Mouse (Mus musculus): ENCODE results near the gene Tfpi2.

Gene Tfpi2

DNA sequence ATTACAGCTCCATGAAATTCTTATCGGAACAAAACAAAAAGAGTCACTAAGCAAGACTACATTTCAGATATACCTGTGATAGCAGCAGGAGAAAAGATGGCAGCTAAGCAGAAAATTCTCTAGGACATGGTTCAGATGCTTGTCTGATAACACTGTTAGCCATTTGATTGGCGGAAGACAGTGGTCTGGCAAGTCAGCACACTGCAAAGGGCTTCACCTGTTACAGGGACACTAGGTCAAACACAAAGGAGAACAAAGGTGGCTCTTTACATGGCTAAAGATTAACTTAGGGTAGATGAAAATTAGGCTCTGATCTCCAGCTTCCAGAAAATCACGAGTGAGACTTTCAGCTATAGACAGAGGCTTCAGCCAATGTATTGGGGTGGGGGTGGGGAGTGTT is at the start of gene Tfpi2:
Tfpi2 (minus strand) TSS at position 170 of the 400 bp plus-strand sequence.
- in situ Hi-C loops (cut with MboI, MseI) = no loop called here

DNA sequence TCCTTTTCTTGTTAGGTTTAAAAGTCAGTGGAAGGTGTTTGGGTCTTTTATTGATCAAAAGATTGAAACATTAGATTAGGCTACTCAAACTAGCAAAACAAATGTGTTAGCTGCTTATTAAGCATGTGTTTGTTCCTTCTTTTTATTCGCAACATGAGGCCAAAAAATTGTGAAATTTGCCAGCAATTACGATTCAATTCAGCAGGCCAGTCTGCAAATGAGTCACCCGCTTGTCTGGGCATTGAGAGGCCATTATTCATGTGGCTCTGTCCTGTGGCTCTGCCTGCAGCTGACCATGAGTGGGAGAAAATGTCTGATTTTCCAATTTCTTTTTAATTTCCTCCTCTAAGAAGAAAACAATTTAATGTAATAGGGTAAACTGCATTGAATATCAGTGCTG is 42.2 kb upstream of the Tfpi2 start:
- in situ Hi-C loops (cut with MboI, MseI) = loop anchor here in 1 of 2 experiments (25.0 kb wide), 1 partner anchor 344 kb away; no protein-coding TSS in a partner anchor

DNA sequence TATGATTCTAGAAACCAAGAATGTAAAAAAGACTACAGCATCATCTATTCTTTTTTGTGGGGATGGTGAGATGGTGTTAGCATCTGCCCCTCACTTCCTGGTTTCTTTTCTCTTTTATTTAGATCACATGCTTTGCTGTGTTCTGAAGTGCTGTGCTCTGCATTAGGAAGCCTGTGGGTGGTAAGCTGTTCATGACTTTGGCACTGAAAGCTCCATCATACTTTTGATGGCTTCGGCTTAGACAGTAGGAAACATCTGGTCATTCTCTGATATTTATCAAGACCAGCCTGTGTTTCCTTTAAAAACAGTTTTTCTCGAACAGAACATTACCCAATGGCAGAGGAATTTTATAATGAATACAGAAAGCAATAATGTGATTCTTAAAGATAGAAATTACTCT is 37.6 kb upstream of the Tfpi2 start:
- in situ Hi-C loops (cut with MboI, MseI) = loop anchor here in 1 of 2 experiments (25.0 kb wide), 1 partner anchor 339 kb away; no protein-coding TSS in a partner anchor

DNA sequence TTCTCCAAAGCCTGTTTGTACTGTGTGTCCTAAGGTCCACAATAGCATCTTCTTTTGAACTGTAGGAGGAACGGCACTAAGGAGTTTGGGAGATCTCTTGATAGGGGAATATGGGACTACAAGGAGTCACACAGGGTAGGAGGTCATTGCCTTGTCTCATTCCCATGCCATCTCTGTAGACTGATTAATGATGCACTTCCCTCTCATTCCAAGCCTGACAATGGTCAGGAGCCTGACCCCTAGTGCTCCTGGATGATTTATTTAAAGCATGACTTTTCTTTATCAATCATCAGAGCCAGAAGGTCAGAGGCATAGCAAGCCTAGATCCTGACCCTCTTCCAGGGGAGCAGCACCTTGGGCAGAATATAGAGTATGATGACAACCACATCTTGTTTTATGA is 33.9 kb upstream of the Tfpi2 start:
- in situ Hi-C loops (cut with MboI, MseI) = no loop called here

DNA sequence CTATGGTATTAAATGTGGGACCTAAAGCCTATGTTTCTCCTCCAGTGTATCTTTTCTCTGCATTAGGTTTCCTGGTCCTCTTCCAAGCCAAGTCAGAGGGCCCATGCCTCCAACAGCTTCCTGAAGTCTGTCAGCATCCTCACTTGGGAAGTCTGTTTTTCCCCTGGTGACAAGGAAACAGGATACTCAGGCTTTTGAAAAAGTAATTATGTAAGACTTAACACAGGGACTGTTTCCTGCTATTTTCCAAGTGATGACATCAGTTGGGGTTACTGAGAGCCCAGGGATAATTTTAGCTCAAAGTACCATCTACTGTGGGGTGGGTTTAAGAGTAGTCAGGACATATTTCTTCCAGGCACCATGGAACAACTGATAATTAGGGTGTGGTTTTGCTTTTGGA is 20.8 kb upstream of the Tfpi2 start:
- in situ Hi-C loops (cut with MboI, MseI) = no loop called here

DNA sequence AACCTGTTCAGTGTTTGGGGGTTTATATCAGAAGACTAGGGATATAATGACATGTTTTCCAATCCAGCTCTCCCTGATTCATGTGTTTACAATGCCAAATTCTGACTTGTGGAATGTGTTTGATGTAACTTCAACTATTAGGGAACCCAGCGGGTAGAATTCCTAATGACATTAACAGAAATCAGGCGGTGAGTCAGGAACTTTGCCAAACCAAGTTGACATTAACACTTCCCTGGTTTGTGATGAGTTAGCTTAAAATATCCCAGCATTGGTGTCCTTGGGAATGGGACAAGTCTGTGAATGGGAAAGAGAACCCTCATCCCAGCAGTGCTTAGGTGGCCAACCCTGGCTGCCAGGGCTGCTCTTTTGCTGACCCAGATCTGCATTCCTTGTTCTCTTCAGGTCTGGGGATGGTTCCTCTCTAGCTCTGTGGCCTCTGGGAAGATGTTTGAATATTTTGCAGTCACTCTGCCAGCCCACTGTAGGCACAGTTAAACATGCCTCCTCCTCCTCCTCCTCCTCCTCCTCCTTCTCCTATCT is 19.9 kb upstream of the Tfpi2 start:
- in situ Hi-C loops (cut with MboI, MseI) = no loop called here

DNA sequence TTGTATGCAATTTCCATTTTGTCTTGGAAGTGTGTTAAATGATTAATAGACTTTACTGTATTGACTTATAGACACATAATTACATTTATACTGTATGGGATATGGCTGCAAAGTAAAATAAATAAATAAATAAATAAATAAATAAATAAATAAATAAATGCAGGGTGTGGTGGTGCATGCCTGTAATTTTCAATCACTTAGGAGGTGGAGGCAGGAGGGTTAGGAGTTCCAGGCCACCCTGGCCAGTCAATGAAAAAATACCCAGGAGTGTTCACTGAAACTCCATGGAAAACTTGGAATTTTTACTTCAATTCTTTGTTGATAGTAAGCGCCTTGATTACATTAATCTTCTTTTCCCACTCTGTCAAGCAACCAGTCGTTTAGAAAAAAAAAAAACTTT is 16.1 kb upstream of the Tfpi2 start:
- in situ Hi-C loops (cut with MboI, MseI) = no loop called here

DNA sequence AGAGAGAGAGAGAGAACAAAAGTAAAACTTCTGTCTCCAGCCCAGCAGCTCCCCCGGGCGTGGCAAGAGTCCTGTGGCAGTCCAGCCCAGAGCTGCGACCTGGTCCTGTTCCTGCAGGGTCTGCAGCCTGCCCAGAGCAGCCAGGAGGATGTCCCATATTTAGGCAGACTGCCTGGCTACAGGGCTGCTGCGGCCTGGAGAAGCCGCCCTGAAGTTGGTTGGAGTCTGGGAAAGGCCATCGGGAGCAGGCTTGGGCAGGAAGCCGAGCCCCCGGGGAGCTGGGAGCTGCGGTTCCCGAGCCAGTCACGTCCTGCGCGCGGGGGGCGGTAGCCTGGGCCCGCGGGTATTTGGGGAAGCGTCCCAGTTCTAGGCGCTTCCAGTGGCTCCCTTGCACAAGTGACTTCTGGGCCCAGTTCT is 15.2 kb upstream of the Tfpi2 start, which contains the start of gene Gng11:
Gng11 (plus strand) TSS at position 15 of the 417 bp plus-strand sequence.
- in situ Hi-C loops (cut with MboI, MseI) = no loop called here

DNA sequence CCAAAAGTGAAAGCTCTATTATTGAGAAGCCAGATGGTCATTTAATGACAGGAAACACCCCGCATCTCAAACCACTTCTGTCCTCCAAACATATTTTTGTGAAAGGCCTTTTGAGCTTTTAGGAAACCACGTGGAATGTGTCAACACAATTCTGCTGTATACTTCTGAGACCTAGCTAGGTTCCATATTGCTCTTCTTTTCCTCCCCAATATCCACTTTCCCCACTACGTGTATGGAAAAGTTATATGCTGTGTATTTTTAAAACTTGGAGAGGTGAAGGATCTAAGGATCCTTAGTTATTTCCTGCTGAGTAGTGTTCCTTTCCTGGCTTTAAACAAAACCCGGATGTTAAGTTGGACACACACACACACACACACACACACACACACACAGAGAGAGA is 14.7 kb upstream of the Tfpi2 start:
- in situ Hi-C loops (cut with MboI, MseI) = no loop called here

DNA sequence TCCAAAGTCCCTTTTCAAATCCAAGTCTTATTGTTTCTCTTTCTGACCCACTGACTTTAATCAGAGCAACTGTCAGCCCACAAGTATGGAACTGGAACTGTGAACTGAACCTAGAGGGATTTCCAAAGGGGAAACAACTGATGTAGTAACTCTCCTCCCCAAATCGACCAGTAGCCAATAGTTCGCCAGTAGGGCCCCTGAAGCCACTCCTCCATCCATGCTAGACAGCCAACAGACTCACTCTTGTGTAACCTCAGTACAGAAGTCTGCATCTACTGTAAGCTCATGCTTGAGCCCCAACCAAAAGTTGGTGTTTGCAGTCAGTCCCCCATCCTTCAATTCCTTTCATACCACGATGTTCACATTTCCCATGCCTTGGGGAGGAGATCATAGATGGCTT is 12.0 kb upstream of the Tfpi2 start:
- in situ Hi-C loops (cut with MboI, MseI) = no loop called here

DNA sequence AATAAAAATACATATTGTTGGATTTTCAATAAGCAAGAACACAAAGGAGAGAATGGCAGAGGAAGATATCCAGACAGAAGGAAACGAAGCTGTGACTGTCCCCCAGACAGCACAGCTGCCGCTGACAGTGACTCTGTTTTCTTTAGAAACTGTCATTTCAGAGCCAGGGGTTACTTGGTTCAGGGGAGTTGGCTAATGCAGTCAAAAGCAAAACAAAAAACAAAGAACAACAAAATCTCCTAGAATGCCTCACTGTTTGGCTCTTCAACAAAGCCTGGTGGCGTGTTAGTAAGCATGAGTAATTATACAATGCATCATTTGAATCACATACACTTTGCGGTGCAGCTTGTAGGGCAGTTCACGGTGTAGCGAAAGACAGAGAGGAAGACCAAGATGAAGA is 10.6 kb upstream of the Tfpi2 start:
- in situ Hi-C loops (cut with MboI, MseI) = no loop called here

DNA sequence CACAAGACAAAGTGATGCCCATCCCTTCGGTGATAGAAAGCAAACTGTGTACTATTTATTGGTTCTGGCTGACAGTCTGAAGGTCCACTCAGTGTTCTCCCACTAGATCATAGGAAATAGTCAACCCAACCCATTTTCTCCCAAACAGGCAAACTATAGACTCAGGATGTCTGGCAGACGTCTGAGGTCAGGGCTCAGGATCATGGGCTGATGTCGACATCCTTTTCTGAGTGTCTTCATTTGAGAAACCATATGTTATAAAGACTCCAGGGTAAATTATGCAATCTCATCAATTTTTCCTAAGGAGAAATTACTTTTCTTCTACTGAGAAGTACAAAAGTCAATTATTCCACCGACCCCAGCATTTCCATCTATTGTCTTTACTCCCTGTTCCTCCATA is 9.4 kb upstream of the Tfpi2 start:
- in situ Hi-C loops (cut with MboI, MseI) = no loop called here

DNA sequence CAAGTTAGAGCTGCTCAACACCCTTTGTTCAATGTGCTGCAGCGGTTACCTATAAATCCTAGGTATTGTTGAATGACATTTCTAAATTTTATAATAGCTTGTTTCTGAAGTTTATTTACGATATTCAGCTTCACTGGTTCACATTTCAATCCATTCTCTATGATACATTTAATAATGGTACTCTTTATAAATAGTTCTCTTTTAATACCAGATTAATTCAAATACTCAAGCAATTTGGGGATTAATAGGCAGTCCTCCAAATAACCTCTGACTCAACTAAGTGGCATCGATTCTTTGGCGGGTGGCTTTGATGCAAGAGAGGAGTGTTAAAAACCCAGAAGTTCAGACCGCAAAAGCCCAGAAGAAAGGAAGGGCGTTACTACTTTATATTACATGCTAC is 4.8 kb upstream of the Tfpi2 start, which contains the start of gene Gngt1:
Gngt1 (plus strand) TSS at position 301 of the 400 bp plus-strand sequence.
- in situ Hi-C loops (cut with MboI, MseI) = no loop called here

DNA sequence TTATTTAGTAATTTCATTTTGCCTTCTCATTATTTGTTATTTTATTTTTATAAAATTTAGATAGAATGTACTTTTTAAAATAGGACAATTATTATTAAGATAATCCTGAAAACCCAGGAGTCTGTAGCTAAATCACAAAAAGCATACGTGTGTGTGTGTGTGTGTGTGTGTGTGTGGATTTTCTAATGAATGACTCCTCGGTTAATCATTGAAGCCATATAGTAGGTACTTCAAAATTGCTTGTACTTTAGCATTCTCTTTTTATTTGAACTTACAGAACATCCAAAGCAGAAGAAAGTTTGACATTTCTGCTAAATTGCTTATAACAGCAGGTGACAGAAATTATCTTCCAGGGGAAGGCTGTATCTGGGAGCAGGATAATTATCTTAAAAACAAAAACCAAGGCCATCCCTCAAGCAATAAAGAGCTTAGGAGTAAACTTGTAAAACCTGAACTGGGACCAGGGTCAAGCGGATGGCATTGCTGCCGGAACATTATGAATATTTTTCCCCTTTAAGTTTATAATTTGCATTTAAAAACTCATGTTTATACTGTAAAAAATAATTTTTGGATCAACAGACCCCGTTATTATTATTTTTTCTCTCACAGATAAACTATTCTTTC is 5.9 kb downstream of the Tfpi2 start:
- in situ Hi-C loops (cut with MboI, MseI) = no loop called here

DNA sequence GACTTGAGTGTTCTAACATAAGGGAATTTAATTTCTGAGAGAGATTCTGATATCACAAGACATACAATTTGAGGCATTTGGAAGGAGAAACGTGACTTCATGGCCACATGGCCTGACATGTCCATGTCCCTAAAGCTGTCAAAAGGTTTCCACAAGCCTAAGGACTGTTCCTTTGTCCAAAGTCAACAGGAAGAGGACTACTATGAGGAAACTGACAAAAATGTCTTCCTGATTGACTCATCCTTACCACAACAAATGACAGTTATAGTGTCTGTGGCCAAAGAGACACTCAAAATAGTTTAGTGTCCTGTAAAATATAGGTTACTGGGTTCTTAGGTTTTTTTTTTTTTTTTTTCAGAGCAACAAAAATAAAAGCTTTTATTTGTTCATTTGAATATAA is 15.0 kb downstream of the Tfpi2 start:
- in situ Hi-C loops (cut with MboI, MseI) = no loop called here

DNA sequence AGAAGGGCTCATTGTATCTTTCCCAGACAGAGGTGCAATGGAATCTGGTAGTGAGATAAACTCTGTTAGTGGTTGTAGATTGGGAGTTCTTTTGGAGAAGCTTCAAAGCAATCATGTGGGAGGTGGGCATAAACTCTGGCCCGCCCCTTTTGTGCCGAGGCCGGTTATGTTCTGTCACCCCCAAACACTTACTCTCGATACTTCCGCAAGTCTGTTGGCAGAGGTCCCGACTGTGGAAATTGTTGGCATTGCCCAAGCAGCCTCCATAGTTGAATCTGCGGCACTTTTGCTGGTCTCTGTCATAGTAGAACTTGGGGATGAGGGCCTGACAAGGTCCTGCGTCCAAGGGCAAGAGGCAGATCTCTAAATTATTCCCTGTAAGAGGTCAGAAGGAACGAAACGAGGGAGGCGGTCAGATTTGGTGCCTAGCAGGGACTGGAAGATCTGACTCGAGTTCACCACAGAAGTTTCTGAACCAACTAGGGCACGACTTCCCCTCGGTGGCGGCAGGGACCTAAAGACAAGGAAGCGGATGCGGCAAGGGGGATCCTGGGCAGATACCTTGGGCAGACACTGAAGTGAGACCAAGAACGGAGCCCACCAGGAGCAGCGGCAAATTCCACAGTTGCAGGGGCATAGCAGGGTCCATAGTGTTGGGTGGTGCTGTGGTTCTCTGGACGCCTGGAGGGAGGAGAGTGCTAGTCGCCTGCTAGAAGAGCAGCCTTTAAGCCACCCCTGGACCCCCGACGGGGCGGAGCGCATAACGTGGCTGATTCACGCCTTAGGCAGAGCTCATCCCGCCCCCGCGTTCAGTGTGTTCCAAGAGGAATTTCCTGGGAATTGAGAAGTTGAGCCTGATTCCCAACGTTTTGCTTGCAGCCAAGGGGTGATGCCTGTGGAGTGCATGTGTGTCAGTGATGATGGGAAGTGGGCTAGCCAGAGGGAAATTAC is 20.8 kb downstream of the Tfpi2 start:
- in situ Hi-C loops (cut with MboI, MseI) = no loop called here

DNA sequence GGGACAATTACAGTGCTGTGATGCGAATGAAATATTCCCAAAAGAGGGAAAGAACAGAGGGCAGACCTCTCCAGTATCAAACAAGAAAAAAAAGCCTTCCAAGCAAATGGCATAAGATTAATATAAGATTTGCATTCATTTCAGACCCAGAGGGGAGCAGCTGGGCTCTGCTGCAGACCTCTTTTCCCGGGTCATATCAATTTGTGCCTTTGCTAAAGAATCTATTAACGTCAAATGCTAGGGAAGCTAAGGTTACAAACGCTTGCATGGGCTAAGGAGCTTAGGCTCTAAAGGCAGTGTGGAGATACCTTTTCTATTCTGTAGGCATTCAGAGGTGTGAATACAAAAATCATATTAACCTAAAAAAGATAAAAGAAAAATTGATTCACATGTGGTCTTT is 33.8 kb downstream of the Tfpi2 start:
- in situ Hi-C loops (cut with MboI, MseI) = no loop called here

DNA sequence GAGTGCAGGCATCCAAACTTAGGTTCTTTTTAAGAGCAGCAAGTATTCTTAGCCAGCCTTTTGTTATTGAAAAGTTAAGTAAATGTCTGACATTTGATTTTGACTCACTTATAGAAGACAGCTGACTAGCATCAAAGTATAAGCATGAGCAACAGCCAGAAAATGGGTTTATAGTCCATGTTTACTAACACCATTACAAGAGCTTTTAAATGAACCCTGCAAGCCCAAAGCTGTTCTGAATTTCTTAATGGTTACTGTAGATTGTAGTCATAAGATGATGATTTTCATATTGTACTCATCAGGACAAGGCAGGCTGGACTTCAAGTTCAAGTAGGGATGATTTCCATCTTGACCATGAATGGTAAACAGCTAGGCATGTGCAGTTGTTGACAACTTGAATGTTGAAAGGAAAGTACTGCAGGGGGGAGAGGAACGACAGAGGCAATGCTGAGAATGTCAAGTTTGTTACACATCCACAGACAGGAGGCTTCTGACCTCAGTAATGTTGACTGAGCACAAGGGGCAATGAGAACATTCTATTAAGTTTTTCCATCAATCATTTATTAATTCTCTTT is 52.5 kb downstream of the Tfpi2 start:
- in situ Hi-C loops (cut with MboI, MseI) = no loop called here

DNA sequence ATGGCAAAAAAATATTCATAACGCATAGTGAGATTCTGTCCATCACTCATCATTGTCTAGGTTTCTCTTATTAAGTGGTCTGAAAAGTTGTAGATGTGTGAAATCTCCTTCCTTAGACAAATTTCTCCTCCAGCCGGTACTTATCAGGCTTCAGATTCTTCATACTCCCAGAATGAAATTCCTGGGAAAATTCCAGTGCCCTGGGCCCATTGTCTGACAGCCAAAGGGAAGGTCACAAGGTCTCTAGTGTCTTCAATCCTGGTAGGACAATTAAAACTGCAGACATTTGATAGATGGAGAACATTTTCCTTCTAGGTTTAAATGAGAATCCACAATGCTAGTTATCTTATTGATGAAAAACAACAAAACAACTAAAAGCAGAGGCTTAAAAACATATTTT is 53.1 kb downstream of the Tfpi2 start:
- in situ Hi-C loops (cut with MboI, MseI) = no loop called here

DNA sequence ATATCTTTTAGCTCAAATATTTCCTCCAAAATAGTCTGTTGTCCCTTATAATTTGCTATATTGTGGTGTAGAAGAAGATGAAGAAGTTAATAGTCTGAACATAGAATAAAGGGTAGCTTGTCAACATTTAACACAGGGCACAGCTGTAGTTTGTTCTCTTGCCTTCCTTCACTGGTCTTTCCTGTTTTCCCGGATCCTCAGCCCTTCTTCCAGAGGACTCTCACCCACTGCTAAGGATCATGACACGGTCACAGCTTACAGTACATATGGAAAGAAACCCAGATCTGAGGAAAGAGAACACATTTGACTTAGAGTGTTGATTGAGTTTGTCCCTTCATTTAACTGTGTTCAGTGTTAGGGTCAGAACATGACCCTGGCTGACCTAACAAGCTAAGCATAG is 53.7 kb downstream of the Tfpi2 start:
- in situ Hi-C loops (cut with MboI, MseI) = no loop called here

DNA sequence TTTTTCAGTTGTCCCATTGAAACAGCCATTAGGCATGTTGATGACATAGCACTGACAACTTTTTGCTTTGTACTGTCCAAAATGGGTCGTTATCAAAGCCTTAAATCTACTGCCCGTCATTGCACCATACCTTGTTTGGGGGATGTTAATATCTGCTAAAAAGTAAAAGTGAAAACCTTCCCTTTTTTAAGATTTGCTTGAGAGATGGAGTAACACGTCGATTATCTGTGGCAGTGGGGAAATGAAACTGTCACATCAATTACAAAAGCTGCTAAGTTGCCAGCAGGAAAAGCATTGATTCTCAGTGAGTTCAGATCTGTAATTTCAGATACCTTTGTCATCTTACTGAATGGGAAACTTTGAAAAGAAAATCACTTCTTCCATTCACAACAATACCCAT is 62.6 kb downstream of the Tfpi2 start:
- in situ Hi-C loops (cut with MboI, MseI) = loop anchor here in 1 of 2 experiments (5.0 kb wide), 1 partner anchor 86 kb away; no protein-coding TSS in a partner anchor

DNA sequence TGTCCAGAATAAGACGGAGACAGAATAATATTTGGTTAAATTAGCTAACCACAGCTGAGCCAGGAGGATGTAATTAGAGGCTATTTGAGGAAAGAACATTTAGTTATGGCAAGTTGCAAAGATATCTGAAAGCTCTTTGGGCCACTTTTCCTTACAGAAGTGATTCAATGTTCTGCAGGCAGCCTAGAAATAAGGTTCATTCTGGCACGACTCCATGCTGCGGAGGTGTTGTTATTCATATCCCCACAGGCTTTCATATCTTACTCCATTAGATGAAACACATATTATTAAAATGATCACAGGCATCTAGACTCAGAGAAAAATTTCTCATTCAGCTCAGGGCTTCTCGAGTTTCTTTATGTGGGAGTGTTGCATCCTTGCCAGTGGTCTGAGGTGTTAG is 65.8 kb downstream of the Tfpi2 start:
- in situ Hi-C loops (cut with MboI, MseI) = no loop called here
